In genomic region chr12:116049236-116049635, GRCm38 (mm10) we compare ENCODE assay signal across 13 mouse cellular contexts. TPM values are rescaled to one million over a fixed set of nuclear protein-coding genes. Genes with fewer than 3 reads are reported as not detected.
DNase-seq lines count a peak whose midpoint lies in the region; ATAC-seq and TF ChIP-seq lines count a peak whose summit lies in the region.
"Had no signal": no experiment of that assay in that cellular context is flagged by ENCODE, and none has a peak within 500 bp of the region (broad histone marks: within the 10 kb centered on the region; RNA-seq: fewer than 3 reads in every experiment).

No protein-coding gene starts in this region.

- TF ChIP-seq CTCF in kidney, postnatal 0 days (IDR thresholded peaks at IDR 0.05; ENCODE audit: low read depth) = no peak

- H3K4me2 ChIP-seq in kidney, postnatal 0 days (ENCODE audit: low read length) = peak overlapping the region; percentile 76
- peak overlapping the region; percentile 67 for H3K4me2 ChIP-seq in embryonic facial prominence, embryonic 11.5 days (ENCODE audit: low read depth, low read length)
- peak overlapping the region; percentile 89 for H3K4me2 ChIP-seq in hindbrain, embryonic 16.5 days (ENCODE audit: low read length)
- H3K4me2 ChIP-seq in neural tube, embryonic 13.5 days = peak overlapping the region; percentile 74

- no peak overlapping the region for H3K4me3 ChIP-seq in kidney, postnatal 0 days (replicated peaks; ENCODE audit: low read depth, low read length)
- H3K4me3 ChIP-seq in embryonic facial prominence, embryonic 11.5 days (ENCODE audit: low read depth, low read length) = peak overlapping the region; percentile 62; the same call in 1 of the 2 replicates
- H3K4me3 ChIP-seq in hindbrain, embryonic 16.5 days (ENCODE audit: low read length) = no peak overlapping the region
- peak overlapping the region; percentile 87 for H3K4me3 ChIP-seq in neural tube, embryonic 13.5 days

- no peak for ATAC-seq in kidney, postnatal 0 days (replicated peaks; ENCODE audit: low FRiP score, low read depth)
- ATAC-seq in embryonic facial prominence, embryonic 11.5 days (replicated peaks; ENCODE audit: insufficient number of reproducible peaks, low FRiP score, low TSS enrichment, low read depth) = no peak
- no peak for ATAC-seq in hindbrain, embryonic 16.5 days
- ATAC-seq in neural tube, embryonic 13.5 days (ENCODE audit: low read depth) = no peak
- ATAC-seq: Patski had no signal

- H3K9me3 ChIP-seq in kidney, postnatal 0 days (replicated peaks; ENCODE audit: low read length) = no peaks in the 10 kb centered on the region
- H3K9me3 ChIP-seq in embryonic facial prominence, embryonic 11.5 days (replicated peaks; ENCODE audit: control insufficient read depth, low read length) = no peaks in the 10 kb centered on the region
- no peaks in the 10 kb centered on the region for H3K9me3 ChIP-seq in hindbrain, embryonic 16.5 days (ENCODE audit: control insufficient read depth, low read length)
- 0 out of 2 replicates have a peak, but pooled peaks cover 2% of the 10 kb centered on the region for H3K9me3 ChIP-seq in neural tube, embryonic 13.5 days

- no peaks in the 10 kb centered on the region for H3K27me3 ChIP-seq in kidney, postnatal 0 days (ENCODE audit: insufficient read depth, low read length)
- no peaks in the 10 kb centered on the region for H3K27me3 ChIP-seq in embryonic facial prominence, embryonic 11.5 days (ENCODE audit: control insufficient read depth, insufficient read depth, low read length)
- no peaks in the 10 kb centered on the region for H3K27me3 ChIP-seq in hindbrain, embryonic 16.5 days (replicated peaks; ENCODE audit: control insufficient read depth, insufficient read depth, low read length)
- no peaks in the 10 kb centered on the region for H3K27me3 ChIP-seq in neural tube, embryonic 13.5 days
- H3K27me3 ChIP-seq: Patski had no signal

- no peak for DNase-seq in kidney, postnatal 0 days (ENCODE audit: low spot score)
- DNase-seq in kidney, adult 18-20 months = no peak
- no peak for DNase-seq in embryonic facial prominence, embryonic 11.5 days (ENCODE audit: low spot score)
- DNase-seq in T-cell, adult 2 months (ENCODE audit: low spot score) = no peak
- no peak for DNase-seq in frontal cortex, postnatal 25 days (ENCODE audit: low spot score in 2 of 2)
- DNase-seq in retina, postnatal 1 day = no peak
- DNase-seq: cerebellum, adult 9-10 months; heart, adult 11 months; right cerebral cortex, postnatal 14 days had no signal

- 0 out of 2 replicates have a peak, but pooled peaks cover 7% of the 10 kb centered on the region for H3K36me3 ChIP-seq in kidney, postnatal 0 days (ENCODE audit: insufficient read depth, low read length)
- H3K36me3 ChIP-seq in embryonic facial prominence, embryonic 11.5 days (replicated peaks; ENCODE audit: control insufficient read depth, insufficient read depth, low read depth, low read length) = peaks cover 2% of the 10 kb centered on the region
- peaks cover 1% of the 10 kb centered on the region for H3K36me3 ChIP-seq in hindbrain, embryonic 16.5 days (ENCODE audit: control insufficient read depth, insufficient read depth, low read length)
- H3K36me3 ChIP-seq in neural tube, embryonic 13.5 days = peaks cover 41% of the 10 kb centered on the region

- no peak overlapping the region for H3K27ac ChIP-seq in kidney, postnatal 0 days
- H3K27ac ChIP-seq in embryonic facial prominence, embryonic 11.5 days (replicated peaks; ENCODE audit: low read depth, low read length) = no peak overlapping the region
- no peak overlapping the region for H3K27ac ChIP-seq in hindbrain, embryonic 16.5 days (ENCODE audit: low read depth, low read length)
- no peak overlapping the region for H3K27ac ChIP-seq in neural tube, embryonic 13.5 days (replicated peaks)
- H3K27ac ChIP-seq: liver, embryonic 14.5 days had no signal

- whole genome bisulfite sequencing in kidney, postnatal 0 days = 55% methylated on average over 3 of the region's 3 CpGs
- 80% methylated on average over 3 of the region's 3 CpGs for WGBS in embryonic facial prominence, embryonic 11.5 days
- WGBS in hindbrain, embryonic 16.5 days = 89% methylated on average over 3 of the region's 3 CpGs
- 84% methylated on average over 3 of the region's 3 CpGs for WGBS in neural tube, embryonic 13.5 days

- no peak overlapping the region for H3K9ac ChIP-seq in kidney, postnatal 0 days (ENCODE audit: low read depth, low read length)
- peak overlapping the region; percentile 57; the same call in 1 of the 2 replicates for H3K9ac ChIP-seq in embryonic facial prominence, embryonic 11.5 days (replicated peaks; ENCODE audit: low read length)
- no peak overlapping the region for H3K9ac ChIP-seq in hindbrain, embryonic 16.5 days (ENCODE audit: low read depth, low read length)
- peak overlapping the region; percentile 93; the same call in 1 of the 2 replicates for H3K9ac ChIP-seq in neural tube, embryonic 13.5 days
- H3K9ac ChIP-seq: liver, embryonic 14.5 days had no signal

- H3K4me1 ChIP-seq in kidney, postnatal 0 days (replicated peaks; ENCODE audit: insufficient read depth, low read length) = peaks cover 12% of the 10 kb centered on the region
- peaks cover 3% of the 10 kb centered on the region; the same call in 1 of the 2 replicates for H3K4me1 ChIP-seq in embryonic facial prominence, embryonic 11.5 days (ENCODE audit: control insufficient read depth, insufficient read depth, low read length)
- H3K4me1 ChIP-seq in hindbrain, embryonic 16.5 days (ENCODE audit: control insufficient read depth, insufficient read depth, low read depth, low read length) = peaks cover 12% of the 10 kb centered on the region
- H3K4me1 ChIP-seq in neural tube, embryonic 13.5 days (replicated peaks) = peaks cover 26% of the 10 kb centered on the region

RNA-seq across cellular contexts. Expression of gene Zfp386, which starts 1.7 kb away (rescaled TPM):
- polyA plus RNA-seq in kidney, postnatal 0 days (2015; fragmentation: Nextera tagmentation; extraction: Ambion mirVana) = 47.0 and 47.5 TPM in 2 replicates
- 70.8 and 80.2 TPM in 2 replicates for polyA plus RNA-seq in embryonic facial prominence, embryonic 11.5 days (2014; fragmentation: Nextera tagmentation; extraction: Ambion mirVana)
- polyA plus RNA-seq in hindbrain, embryonic 16.5 days (2015; fragmentation: Nextera tagmentation; extraction: Ambion mirVana) = 47.1 and 50.2 TPM in 2 replicates
- 53.8 and 55.8 TPM in 2 replicates for polyA plus RNA-seq in neural tube, embryonic 13.5 days (2015; fragmentation: Nextera tagmentation; extraction: Ambion mirVana)

RNA-seq across cellular contexts. Expression of gene Vipr2, which starts 28.3 kb away (rescaled TPM):
- polyA plus RNA-seq in kidney, postnatal 0 days (2015; fragmentation: Nextera tagmentation; extraction: Ambion mirVana) = 0.54 and 0.59 TPM in 2 replicates
- polyA plus RNA-seq in embryonic facial prominence, embryonic 11.5 days (2014; fragmentation: Nextera tagmentation; extraction: Ambion mirVana) = 2.5 and 3.3 TPM in 2 replicates
- polyA plus RNA-seq in hindbrain, embryonic 16.5 days (2015; fragmentation: Nextera tagmentation; extraction: Ambion mirVana) = 0.74 and 1.1 TPM in 2 replicates
- polyA plus RNA-seq in neural tube, embryonic 13.5 days (2015; fragmentation: Nextera tagmentation; extraction: Ambion mirVana) = 0.50 and 0.59 TPM in 2 replicates

Comparison
In these comparisons a context has a peak if more than half of its experiments do, and no peak if none do; other contexts are left out.
1. H3K4me3 ChIP-seq: peak in embryonic facial prominence, embryonic 11.5 days (single experiment) and neural tube, embryonic 13.5 days (single experiment); none in kidney, postnatal 0 days (single experiment) and hindbrain, embryonic 16.5 days (single experiment).
2. H3K9ac ChIP-seq: peak in embryonic facial prominence, embryonic 11.5 days (single experiment) and neural tube, embryonic 13.5 days (single experiment); none in kidney, postnatal 0 days (single experiment) and hindbrain, embryonic 16.5 days (single experiment).
3. Peak in every context shown above with its lines, with median percentiles within 50 percentile points of each other: H3K4me2 ChIP-seq.